Mouse (Mus musculus): ENCODE measurements around the gene Prickle2. TPM values are rescaled to one million over a fixed set of nuclear protein-coding genes. Genes with fewer than 3 reads are reported as not detected.

Prickle2 gene
- polyA plus RNA-seq, 1 experiment from 2014 or later, result 7.5 TPM

GRCm38 (mm10) chr6:92533306-92534063 lies 172.5 kb downstream of the Prickle2 start:
- Histone ChIP-seq H3K27me3 (no peaks in the 10 kb centered on the region), H3K4me1 (peaks cover 11% of the 10 kb centered on the region), H3K9ac (no peak overlapping the region), H3K4me2 (replicated peaks) (no peak overlapping the region), H3K27ac (no peak overlapping the region), H3K36me3 (no peaks in the 10 kb centered on the region), H3K9me3 (no peaks in the 10 kb centered on the region), H3K4me3 (no peak overlapping the region)
- ATAC-seq (ENCODE audit: insufficient number of reproducible peaks, insufficient read depth, low FRiP score, low TSS enrichment), result no peak
- 72% methylated on average over 8 of the region's 8 CpGs for WGBS

GRCm38 (mm10) chr6:92532896-92533295 lies 173.1 kb downstream of the Prickle2 start:
- Histone ChIP-seq H3K4me3 (no peak overlapping the region), H3K27ac (no peak overlapping the region), H3K9ac (no peak overlapping the region), H3K4me2 (replicated peaks) (no peak overlapping the region), H3K9me3 (no peaks in the 10 kb centered on the region), H3K4me1 (peaks cover 11% of the 10 kb centered on the region), H3K27me3 (no peaks in the 10 kb centered on the region), H3K36me3 (no peaks in the 10 kb centered on the region)
- WGBS, result 72% methylated on average over 3 of the region's 3 CpGs
- no peak for ATAC-seq (ENCODE audit: insufficient number of reproducible peaks, insufficient read depth, low FRiP score, low TSS enrichment)

- no peak overlapping the region for H3K27ac ChIP-seq
- H3K4me1 ChIP-seq, result peaks cover 11% of the 10 kb centered on the region
- H3K4me2 ChIP-seq (replicated peaks), result no peak overlapping the region
- no peaks in the 10 kb centered on the region for H3K9me3 ChIP-seq
- no peak for ATAC-seq (ENCODE audit: insufficient number of reproducible peaks, insufficient read depth, low FRiP score, low TSS enrichment)
- 70% methylated on average over 6 of the region's 6 CpGs for WGBS
- no peaks in the 10 kb centered on the region for H3K27me3 ChIP-seq
- H3K9ac ChIP-seq, result no peak overlapping the region
- no peak overlapping the region for H3K4me3 ChIP-seq
- H3K36me3 ChIP-seq, result no peaks in the 10 kb centered on the region
Measured at GRCm38 (mm10) chr6:92532331-92532730, 173.6 kb downstream of the Prickle2 start.

GRCm38 (mm10) chr6:92526212-92526611 lies 179.7 kb downstream of the Prickle2 start:
- 33% methylated on average over 3 of the region's 3 CpGs for whole genome bisulfite sequencing
- Histone ChIP-seq H3K27me3 (no peaks in the 10 kb centered on the region), H3K4me3 (no peak overlapping the region), H3K36me3 (no peaks in the 10 kb centered on the region), H3K4me2 (replicated peaks) (no peak overlapping the region), H3K9me3 (no peaks in the 10 kb centered on the region), H3K4me1 (no peaks in the 10 kb centered on the region; the same call in 1 of the 2 replicates), H3K9ac (no peak overlapping the region), H3K27ac (no peak overlapping the region)
- ATAC-seq (ENCODE audit: insufficient number of reproducible peaks, insufficient read depth, low FRiP score, low TSS enrichment), result no peak

GRCm38 (mm10) chr6:92525646-92526045 lies 180.3 kb downstream of the Prickle2 start:
- no peaks in the 10 kb centered on the region; the same call in 1 of the 2 replicates for H3K4me1 ChIP-seq
- H3K27me3 ChIP-seq, result no peaks in the 10 kb centered on the region
- no peak overlapping the region for H3K4me3 ChIP-seq
- H3K9ac ChIP-seq, result no peak overlapping the region
- H3K27ac ChIP-seq, result no peak overlapping the region
- H3K4me2 ChIP-seq (replicated peaks), result no peak overlapping the region
- no peak for ATAC-seq (ENCODE audit: insufficient number of reproducible peaks, insufficient read depth, low FRiP score, low TSS enrichment)
- no peaks in the 10 kb centered on the region for H3K36me3 ChIP-seq
- WGBS, result 67% methylated on average over 2 of the region's 2 CpGs
- no peaks in the 10 kb centered on the region for H3K9me3 ChIP-seq

GRCm38 (mm10) chr6:92521526-92522075 lies 184.4 kb downstream of the Prickle2 start:
- H3K27me3 ChIP-seq, result no peaks in the 10 kb centered on the region
- WGBS, result 78% methylated on average over 7 of the region's 7 CpGs
- H3K4me1 ChIP-seq, result no peaks in the 10 kb centered on the region; the same call in 1 of the 2 replicates
- no peaks in the 10 kb centered on the region for H3K9me3 ChIP-seq
- H3K9ac ChIP-seq, result no peak overlapping the region
- H3K4me3 ChIP-seq, result no peak overlapping the region
- H3K27ac ChIP-seq, result no peak overlapping the region
- ATAC-seq (ENCODE audit: insufficient number of reproducible peaks, insufficient read depth, low FRiP score, low TSS enrichment), result no peak
- no peak overlapping the region for H3K4me2 ChIP-seq (replicated peaks)
- no peaks in the 10 kb centered on the region for H3K36me3 ChIP-seq

GRCm38 (mm10) chr6:92520088-92520875 lies 185.7 kb downstream of the Prickle2 start:
- H3K27ac ChIP-seq, result no peak overlapping the region
- H3K27me3 ChIP-seq, result no peaks in the 10 kb centered on the region
- WGBS, result 84% methylated on average over 5 of the region's 5 CpGs
- H3K4me2 ChIP-seq (replicated peaks), result no peak overlapping the region
- H3K36me3 ChIP-seq, result no peaks in the 10 kb centered on the region
- no peak overlapping the region for H3K4me3 ChIP-seq
- no peaks in the 10 kb centered on the region; the same call in 1 of the 2 replicates for H3K4me1 ChIP-seq
- ATAC-seq (ENCODE audit: insufficient number of reproducible peaks, insufficient read depth, low FRiP score, low TSS enrichment), result no peak
- H3K9me3 ChIP-seq, result no peaks in the 10 kb centered on the region
- no peak overlapping the region for H3K9ac ChIP-seq

- Histone ChIP-seq H3K4me2 (replicated peaks) (no peak overlapping the region), H3K4me1 (no peaks in the 10 kb centered on the region), H3K27ac (no peak overlapping the region), H3K27me3 (no peaks in the 10 kb centered on the region), H3K36me3 (no peaks in the 10 kb centered on the region), H3K4me3 (no peak overlapping the region), H3K9me3 (no peaks in the 10 kb centered on the region), H3K9ac (no peak overlapping the region)
- ATAC-seq (ENCODE audit: insufficient number of reproducible peaks, insufficient read depth, low FRiP score, low TSS enrichment), result no peak
- 79% methylated on average over 6 of the region's 6 CpGs for WGBS
Measured at GRCm38 (mm10) chr6:92518438-92518968, 187.5 kb downstream of the Prickle2 start.

GRCm38 (mm10) chr6:92517002-92517401 lies 189.0 kb downstream of the Prickle2 start:
- Histone ChIP-seq H3K9ac (no peak overlapping the region), H3K4me1 (no peaks in the 10 kb centered on the region), H3K4me3 (no peak overlapping the region), H3K9me3 (no peaks in the 10 kb centered on the region), H3K36me3 (no peaks in the 10 kb centered on the region), H3K4me2 (replicated peaks) (no peak overlapping the region), H3K27me3 (no peaks in the 10 kb centered on the region), H3K27ac (no peak overlapping the region)
- WGBS, result 52% methylated on average over 2 of the region's 2 CpGs
- no peak for ATAC-seq (ENCODE audit: insufficient number of reproducible peaks, insufficient read depth, low FRiP score, low TSS enrichment)

- Histone ChIP-seq H3K27me3 (no peaks in the 10 kb centered on the region), H3K9ac (no peak overlapping the region), H3K4me2 (replicated peaks) (no peak overlapping the region), H3K4me1 (peaks cover 4% of the 10 kb centered on the region; the same call in 1 of the 2 replicates), H3K9me3 (no peaks in the 10 kb centered on the region), H3K4me3 (no peak overlapping the region), H3K36me3 (no peaks in the 10 kb centered on the region), H3K27ac (no peak overlapping the region)
- WGBS, result 90% methylated on average over 1 of the region's 1 CpGs
- no peak for ATAC-seq (ENCODE audit: insufficient number of reproducible peaks, insufficient read depth, low FRiP score, low TSS enrichment)
Measured at GRCm38 (mm10) chr6:92512001-92512400, 194.0 kb downstream of the Prickle2 start.

- 60% methylated on average over 2 of the region's 2 CpGs for WGBS
- ATAC-seq (ENCODE audit: insufficient number of reproducible peaks, insufficient read depth, low FRiP score, low TSS enrichment), result no peak
- Histone ChIP-seq H3K4me1 (peaks cover 4% of the 10 kb centered on the region; the same call in 1 of the 2 replicates), H3K4me3 (no peak overlapping the region), H3K9ac (no peak overlapping the region), H3K4me2 (replicated peaks) (no peak overlapping the region), H3K9me3 (no peaks in the 10 kb centered on the region), H3K27me3 (no peaks in the 10 kb centered on the region), H3K36me3 (no peaks in the 10 kb centered on the region), H3K27ac (no peak overlapping the region)
Measured at GRCm38 (mm10) chr6:92509712-92510111, 196.2 kb downstream of the Prickle2 start.
